Mouse (Mus musculus): ENCODE data around the gene Lect2. TPM values are rescaled to one million over a fixed set of nuclear protein-coding genes. Genes with fewer than 3 reads are reported as not detected.
A peak's percentile ranks its signal among the peaks of the same experiment; 100 is the strongest.

Lect2 gene
- total and polyA plus RNA-seq, 2 experiments from 2014 or later: not detected

- ATAC-seq (ENCODE audit: insufficient read depth, low read depth): no peak
- WGBS: 82% methylated on average over 8 of the region's 8 CpGs
- no peak overlapping the region for H3K4me3 ChIP-seq (ENCODE audit: low read depth, low read length)
- H3K9ac ChIP-seq (replicated peaks; ENCODE audit: low read depth, low read length): no peak overlapping the region
- TF ChIP-seq EP300 (IDR thresholded peaks at IDR 0.05; ENCODE audit: low read depth): no peak
- no peak for TF ChIP-seq CTCF (IDR thresholded peaks at IDR 0.05; ENCODE audit: low read depth)
- H3K4me2 ChIP-seq (ENCODE audit: low read depth, low read length): no peak overlapping the region
- no peaks in the 10 kb centered on the region for H3K27me3 ChIP-seq (ENCODE audit: control insufficient read depth, insufficient read depth, low read length)
- no peaks in the 10 kb centered on the region for H3K9me3 ChIP-seq (replicated peaks; ENCODE audit: control insufficient read depth, low read length)
- no peak overlapping the region for H3K27ac ChIP-seq (ENCODE audit: low read depth)
- H3K36me3 ChIP-seq (replicated peaks; ENCODE audit: control insufficient read depth, insufficient read depth, low read length): no peaks in the 10 kb centered on the region
- H3K4me1 ChIP-seq (ENCODE audit: control insufficient read depth, insufficient read depth): peaks cover 42% of the 10 kb centered on the region
- DNase-seq (ENCODE audit: low spot score): no peak
These were observed 42.9 kb upstream of the Lect2 start for GRCm38 (mm10) chr13:56591191-56591590.

DNA sequence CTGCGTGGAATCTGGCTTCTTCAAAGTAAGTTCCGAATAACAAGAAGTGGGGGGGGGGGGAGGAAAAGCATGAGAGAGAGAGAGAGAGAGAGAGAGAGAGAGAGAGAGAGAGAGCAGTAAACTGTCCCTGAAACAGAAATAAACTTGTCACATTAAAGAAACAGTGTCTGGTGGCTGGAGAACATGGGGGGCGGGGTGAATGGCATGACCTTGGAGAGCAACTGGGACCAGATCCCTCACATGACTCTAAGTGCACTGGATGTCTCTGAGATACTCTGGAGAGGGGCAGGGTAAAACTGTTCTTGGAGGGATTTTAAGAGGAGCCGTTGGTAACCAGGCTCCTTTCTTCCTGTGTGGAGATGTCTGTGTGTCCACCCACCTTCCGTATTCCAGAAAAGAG is 41.9 kb upstream of the Lect2 start:
- ATAC-seq (ENCODE audit: insufficient read depth, low read depth) (0 out of 2 replicates have a peak, but pooled peaks have one; percentile 31), DNase-seq (ENCODE audit: low spot score) (no peak)
- Histone ChIP-seq H3K36me3 (replicated peaks; ENCODE audit: control insufficient read depth, insufficient read depth, low read length) (no peaks in the 10 kb centered on the region), H3K4me2 (ENCODE audit: low read depth, low read length) (no peak overlapping the region), H3K4me3 (ENCODE audit: low read depth, low read length) (no peak overlapping the region), H3K27me3 (ENCODE audit: control insufficient read depth, insufficient read depth, low read length) (no peaks in the 10 kb centered on the region), H3K27ac (ENCODE audit: low read depth) (no peak overlapping the region), H3K4me1 (ENCODE audit: control insufficient read depth, insufficient read depth) (peaks cover 36% of the 10 kb centered on the region), H3K9ac (replicated peaks; ENCODE audit: low read depth, low read length) (no peak overlapping the region), H3K9me3 (replicated peaks; ENCODE audit: control insufficient read depth, low read length) (no peaks in the 10 kb centered on the region)
- 48% methylated on average over 5 of the region's 5 CpGs for WGBS
- TF ChIP-seq CTCF (IDR thresholded peaks at IDR 0.05; ENCODE audit: low read depth) (no peak), EP300 (IDR thresholded peaks at IDR 0.05; ENCODE audit: low read depth) (no peak)

DNA sequence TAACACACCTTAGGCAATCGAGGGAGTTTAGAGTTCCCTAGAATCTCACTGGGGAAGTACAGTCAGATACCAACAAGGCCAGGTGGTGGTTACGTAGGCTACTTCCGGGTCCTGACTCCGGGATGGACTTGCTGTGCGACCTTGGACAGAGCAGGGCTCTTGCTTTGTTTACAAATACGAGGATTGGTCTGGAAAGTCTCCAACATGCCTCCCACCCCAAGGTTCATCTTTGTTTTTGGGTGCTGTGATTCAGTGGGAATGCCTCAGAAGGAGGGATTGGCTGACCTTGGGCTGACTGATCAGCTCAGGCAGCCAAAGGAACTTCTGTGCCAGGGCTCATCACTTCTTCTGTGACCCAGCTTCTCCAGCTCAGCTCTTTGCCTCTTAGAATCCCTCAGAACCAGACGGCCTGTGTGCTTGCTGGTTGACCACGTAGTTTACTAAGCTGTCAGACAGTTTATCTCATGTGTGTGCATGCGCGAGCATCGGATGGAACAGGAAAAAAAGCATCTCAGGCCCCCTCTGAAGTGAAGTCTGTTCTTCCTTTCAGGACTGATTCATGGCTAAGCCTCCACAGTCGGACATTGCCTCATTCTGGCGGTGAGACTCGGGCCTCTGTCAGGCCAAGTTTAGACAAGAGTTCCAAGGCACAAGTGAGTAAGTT is 40.3 kb upstream of the Lect2 start:
- H3K27ac ChIP-seq (ENCODE audit: low read depth): no peak overlapping the region
- H3K4me1 ChIP-seq (ENCODE audit: control insufficient read depth, insufficient read depth): peaks cover 19% of the 10 kb centered on the region; the same call in 1 of the 2 replicates
- H3K9me3 ChIP-seq (replicated peaks; ENCODE audit: control insufficient read depth, low read length): no peaks in the 10 kb centered on the region

GRCm38 (mm10) chr13:56586046-56586445 is 37.7 kb upstream of the Lect2 start:
- DNase-seq (ENCODE audit: low spot score) (peak; percentile 51), ATAC-seq (ENCODE audit: insufficient read depth, low read depth) (no peak)
- Histone ChIP-seq H3K9ac (replicated peaks; ENCODE audit: low read depth, low read length) (no peak overlapping the region), H3K27ac (ENCODE audit: low read depth) (0 out of 2 replicates have a peak overlapping the region, but pooled peaks have one; percentile 12), H3K4me2 (ENCODE audit: low read depth, low read length) (no peak overlapping the region), H3K4me1 (ENCODE audit: control insufficient read depth, insufficient read depth) (peaks cover 27% of the 10 kb centered on the region), H3K27me3 (ENCODE audit: control insufficient read depth, insufficient read depth, low read length) (no peaks in the 10 kb centered on the region), H3K4me3 (ENCODE audit: low read depth, low read length) (no peak overlapping the region), H3K36me3 (replicated peaks; ENCODE audit: control insufficient read depth, insufficient read depth, low read length) (no peaks in the 10 kb centered on the region), H3K9me3 (replicated peaks; ENCODE audit: control insufficient read depth, low read length) (no peaks in the 10 kb centered on the region)
- WGBS: 50% methylated on average over 3 of the region's 3 CpGs
- TF ChIP-seq CTCF (IDR thresholded peaks at IDR 0.05; ENCODE audit: low read depth): no peak
- TF ChIP-seq EP300 (IDR thresholded peaks at IDR 0.05; ENCODE audit: low read depth): peak; percentile 38; the same call in 1 of the 2 replicates

More for the DNA sequence above, 40.3 kb upstream of the Lect2 start:
- no peak overlapping the region for H3K4me3 ChIP-seq (ENCODE audit: low read depth, low read length)
- H3K4me2 ChIP-seq (ENCODE audit: low read depth, low read length): no peak overlapping the region
- ATAC-seq (ENCODE audit: insufficient read depth, low read depth) (no peak), DNase-seq (ENCODE audit: low spot score) (no peak)
- no peaks in the 10 kb centered on the region for H3K36me3 ChIP-seq (replicated peaks; ENCODE audit: control insufficient read depth, insufficient read depth, low read length)
- TF ChIP-seq EP300 (IDR thresholded peaks at IDR 0.05; ENCODE audit: low read depth) (no peak), CTCF (IDR thresholded peaks at IDR 0.05; ENCODE audit: low read depth) (no peak)
- 71% methylated on average over 14 of the region's 14 CpGs for WGBS
- no peak overlapping the region for H3K9ac ChIP-seq (replicated peaks; ENCODE audit: low read depth, low read length)
- no peaks in the 10 kb centered on the region for H3K27me3 ChIP-seq (ENCODE audit: control insufficient read depth, insufficient read depth, low read length)

- no peaks in the 10 kb centered on the region for H3K36me3 ChIP-seq (replicated peaks; ENCODE audit: control insufficient read depth, insufficient read depth, low read length)
- WGBS: 63% methylated on average over 3 of the region's 3 CpGs
- no peak overlapping the region for H3K4me3 ChIP-seq (ENCODE audit: low read depth, low read length)
- no peaks in the 10 kb centered on the region for H3K9me3 ChIP-seq (replicated peaks; ENCODE audit: control insufficient read depth, low read length)
- no peak overlapping the region for H3K27ac ChIP-seq (ENCODE audit: low read depth)
- H3K4me1 ChIP-seq (ENCODE audit: control insufficient read depth, insufficient read depth): peaks cover 12% of the 10 kb centered on the region
- TF ChIP-seq EP300 (IDR thresholded peaks at IDR 0.05; ENCODE audit: low read depth): no peak
- TF ChIP-seq CTCF (IDR thresholded peaks at IDR 0.05; ENCODE audit: low read depth): no peak
- no peaks in the 10 kb centered on the region for H3K27me3 ChIP-seq (ENCODE audit: control insufficient read depth, insufficient read depth, low read length)
- no peak for DNase-seq (ENCODE audit: low spot score)
- no peak overlapping the region for H3K9ac ChIP-seq (replicated peaks; ENCODE audit: low read depth, low read length)
- H3K4me2 ChIP-seq (ENCODE audit: low read depth, low read length): no peak overlapping the region
- no peak for ATAC-seq (ENCODE audit: insufficient read depth, low read depth)
These were observed 34.4 kb upstream of the Lect2 start for GRCm38 (mm10) chr13:56582720-56583119.

All from heart, postnatal 0 days (tissue).